Mouse (Mus musculus) CH12F3 (cell line): ENCODE data around the gene Zfp672.
"Not testable (repeated sequence)": the region's sequence is repeated elsewhere in the genome, so short reads cannot be mapped to it uniquely, and the experiment has no call there.

Experiments used
- in situ Hi-C: fragments of 300-500 bp; cut with MboI; formaldehyde crosslinking; loops from 2 replicates; pipeline ENCODE4 v1.14.3; 2020; ENCODE audit warnings: low sequenced_read_pairs

Zfp672 gene

DNA sequence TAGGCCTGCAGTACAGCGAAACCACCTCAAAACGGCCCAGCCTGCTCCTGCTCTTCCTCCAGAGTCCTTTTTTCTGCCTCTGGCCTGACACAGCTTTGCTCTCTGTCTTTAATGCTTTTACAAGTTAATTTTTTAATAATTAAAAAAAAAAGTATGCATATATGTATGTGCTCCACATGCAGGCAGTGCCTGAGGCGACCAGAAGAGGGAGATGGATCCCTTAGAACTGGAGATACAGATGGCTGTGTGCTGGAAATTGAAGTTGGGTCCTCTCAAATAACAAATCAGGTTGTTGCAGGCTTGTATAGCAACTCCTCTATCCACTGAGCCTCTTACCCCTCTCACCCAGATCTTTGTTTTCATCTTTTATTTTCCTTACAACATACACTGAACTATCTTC is 3.4 kb downstream of the Zfp672 start:
- in situ Hi-C loops, result no loop called here

DNA sequence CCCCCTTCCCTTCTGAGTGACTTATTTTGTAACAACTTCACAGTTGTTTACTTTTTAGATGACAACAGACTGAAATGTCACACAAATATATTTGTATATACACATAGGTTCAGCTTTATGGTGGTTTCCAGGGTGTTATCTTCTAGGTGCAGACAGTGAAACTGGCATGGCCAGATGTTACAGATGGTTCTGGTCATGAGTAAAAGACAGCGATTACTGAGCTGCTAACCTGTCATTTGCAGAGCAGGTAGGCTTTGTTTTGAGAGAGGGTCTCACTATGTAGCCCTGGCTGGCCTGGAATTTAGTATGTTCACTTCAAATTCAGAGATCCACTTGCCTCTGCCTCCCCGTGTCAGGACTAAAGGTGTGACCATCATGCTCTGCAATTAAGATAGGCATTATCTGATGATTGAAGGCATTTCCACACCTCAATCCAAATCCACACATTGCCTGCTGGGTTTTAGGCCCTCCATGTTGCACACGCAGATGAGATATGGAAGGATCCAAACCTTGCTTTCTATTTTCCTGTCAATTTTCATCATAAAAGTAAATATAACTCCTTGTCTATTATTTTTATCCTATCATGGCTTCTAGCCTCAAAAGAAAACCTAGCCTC is 5.4 kb downstream of the Zfp672 start:
- in situ Hi-C loops, result no loop called here

DNA sequence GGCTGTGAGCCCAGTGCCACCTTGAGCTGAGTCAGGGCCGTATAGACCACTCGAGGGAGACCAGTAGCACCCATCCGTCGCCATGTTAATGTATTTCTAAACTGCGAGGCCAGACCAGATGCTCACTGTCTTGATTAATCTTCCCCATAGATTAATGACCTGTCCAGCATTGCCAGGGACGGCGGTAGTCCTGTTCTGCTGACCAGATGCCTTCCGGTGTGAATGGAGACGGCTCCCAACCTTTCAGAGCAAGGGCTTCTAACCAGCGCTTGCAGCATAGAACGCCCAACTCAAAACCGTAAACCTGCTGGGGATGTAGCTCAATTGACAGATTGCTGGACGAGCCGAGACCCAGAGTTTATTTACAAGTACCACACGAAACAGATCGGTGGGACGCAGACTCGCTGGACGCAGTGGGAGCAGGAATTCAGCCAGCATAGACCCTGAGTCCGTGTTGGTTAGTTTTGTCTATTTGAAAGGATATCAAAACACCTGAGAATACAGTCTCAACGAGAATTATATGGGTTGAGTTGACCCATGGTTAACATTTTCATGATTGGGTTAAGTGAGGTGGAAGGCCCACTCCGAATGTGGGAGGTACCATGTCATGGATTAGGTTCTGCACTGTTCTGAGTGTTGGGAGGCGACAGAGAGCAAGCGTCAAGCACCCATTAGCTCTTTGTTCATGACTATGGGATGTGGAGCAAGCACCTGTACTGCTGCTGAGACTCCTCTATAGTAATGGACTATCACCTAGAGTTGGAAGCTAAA is 6.4 kb downstream of the Zfp672 start:
- in situ Hi-C loops, result no loop called here

DNA sequence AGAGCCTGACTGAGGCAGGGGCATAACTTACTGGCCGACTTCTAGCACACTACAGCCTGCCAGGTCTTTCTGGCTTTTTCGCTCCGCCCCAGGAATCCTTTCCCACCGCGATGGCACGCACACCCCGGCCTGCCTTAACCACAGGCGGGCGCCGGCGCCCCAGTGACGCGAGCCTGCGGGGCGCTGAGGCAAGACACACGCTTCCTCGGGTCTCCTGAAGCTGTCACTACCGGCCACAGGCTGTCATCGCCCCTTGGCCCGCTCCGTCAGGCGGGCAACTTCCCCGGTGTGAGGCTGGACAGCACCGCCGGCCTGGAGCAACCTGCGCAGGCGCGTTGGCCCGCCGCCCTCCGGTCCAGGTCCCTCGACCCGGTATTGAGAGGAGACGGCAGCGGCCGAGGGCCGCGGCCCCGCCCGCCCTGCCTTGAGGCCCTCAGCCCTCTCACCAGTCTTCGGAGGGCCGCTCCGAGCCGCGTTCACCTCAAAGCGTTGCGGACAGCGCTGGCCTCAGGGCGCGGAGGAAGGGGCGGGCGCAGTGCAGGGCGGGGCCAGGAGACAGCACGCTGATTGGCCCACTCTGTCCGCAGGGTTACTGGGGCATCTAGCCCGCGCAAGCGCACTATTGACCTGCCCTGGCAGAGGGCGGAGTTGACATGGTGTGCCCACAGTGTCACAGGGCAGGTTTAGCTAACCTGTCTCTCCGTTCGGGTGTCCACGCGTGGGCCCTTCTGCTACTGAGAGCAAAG is 7.1 kb downstream of the Zfp672 start:
- in situ Hi-C loops, result no loop called here

DNA sequence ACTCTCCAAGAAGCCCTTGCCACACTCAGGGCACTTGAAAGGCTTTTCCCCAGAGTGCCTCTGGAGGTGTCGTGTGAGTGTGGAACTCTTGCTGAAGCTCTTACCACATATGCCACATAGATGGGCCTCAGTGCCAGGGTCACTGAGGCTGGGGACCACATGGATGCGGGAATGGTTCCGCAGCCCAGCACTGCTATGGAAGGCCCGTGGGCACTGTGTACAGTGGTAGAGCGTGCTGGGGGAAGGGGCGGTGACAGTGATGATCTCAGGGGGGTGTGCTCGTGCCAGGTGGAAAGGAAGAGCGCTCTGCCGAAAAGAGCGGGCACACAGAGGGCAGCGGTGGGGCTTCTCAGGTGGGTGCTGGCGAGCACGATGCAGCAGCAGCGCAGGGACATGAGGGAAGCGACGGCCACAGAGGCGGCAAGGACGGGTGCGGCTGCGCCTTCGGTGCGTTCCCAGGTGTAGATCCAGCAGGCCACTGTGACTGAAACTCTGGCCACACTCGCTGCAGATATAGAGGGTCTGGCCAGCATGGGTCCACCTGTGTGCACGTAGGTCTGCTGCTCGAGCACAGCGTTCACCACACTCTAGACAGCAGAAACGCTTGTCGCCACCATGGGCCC is 13.3 kb downstream of the Zfp672 start:
- in situ Hi-C loops, result no loop called here

DNA sequence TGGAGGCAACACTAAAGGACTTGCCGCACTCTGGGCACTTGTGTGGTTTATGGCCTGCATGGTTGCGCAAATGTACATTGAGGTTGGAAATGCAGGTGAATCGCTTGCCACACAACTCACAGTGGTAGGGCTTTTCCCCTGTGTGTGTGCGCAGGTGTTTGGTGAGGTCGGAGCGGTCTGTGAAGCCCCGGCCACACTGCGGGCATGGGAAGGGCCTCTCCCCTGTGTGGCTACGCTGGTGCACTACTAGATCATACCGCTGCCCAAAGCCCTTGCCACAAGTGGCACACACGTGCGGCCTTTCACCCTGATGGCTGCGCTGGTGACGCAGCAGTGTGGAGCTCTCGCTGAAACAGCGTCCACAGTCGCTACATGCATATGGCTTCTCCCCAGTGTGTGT is 13.8 kb downstream of the Zfp672 start:
- in situ Hi-C loops, result no loop called here

DNA sequence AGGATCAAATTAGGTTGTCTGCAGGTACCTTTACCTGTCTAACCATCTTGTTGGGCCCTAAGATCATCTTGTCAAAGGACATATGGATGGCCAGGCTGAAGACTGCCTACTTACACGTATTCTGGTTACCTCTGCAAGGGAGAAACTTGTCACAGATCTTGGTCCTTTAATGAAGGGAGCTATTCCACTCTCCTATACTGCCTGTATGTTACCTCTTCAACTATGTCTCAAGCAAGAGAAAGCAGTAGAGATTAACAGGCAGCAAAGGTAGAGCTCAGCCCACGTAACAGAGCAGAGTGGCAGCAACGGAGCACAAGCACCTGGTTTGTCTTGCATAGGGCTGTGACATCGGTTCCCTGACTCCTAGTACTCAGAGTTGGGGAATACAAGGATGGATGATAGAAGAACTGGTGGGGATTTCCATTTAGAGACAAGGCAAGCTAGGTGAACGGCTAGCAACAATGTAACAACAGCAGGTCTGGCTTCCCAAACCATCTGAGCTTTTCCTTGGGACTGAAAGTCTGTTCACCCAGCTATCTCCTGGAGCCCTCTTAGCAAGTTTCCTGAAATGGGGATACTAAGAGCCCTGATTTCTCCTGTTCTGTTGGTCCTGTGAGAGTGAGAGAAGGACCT is 14.5 kb downstream of the Zfp672 start:
- in situ Hi-C loops, result no loop called here

DNA sequence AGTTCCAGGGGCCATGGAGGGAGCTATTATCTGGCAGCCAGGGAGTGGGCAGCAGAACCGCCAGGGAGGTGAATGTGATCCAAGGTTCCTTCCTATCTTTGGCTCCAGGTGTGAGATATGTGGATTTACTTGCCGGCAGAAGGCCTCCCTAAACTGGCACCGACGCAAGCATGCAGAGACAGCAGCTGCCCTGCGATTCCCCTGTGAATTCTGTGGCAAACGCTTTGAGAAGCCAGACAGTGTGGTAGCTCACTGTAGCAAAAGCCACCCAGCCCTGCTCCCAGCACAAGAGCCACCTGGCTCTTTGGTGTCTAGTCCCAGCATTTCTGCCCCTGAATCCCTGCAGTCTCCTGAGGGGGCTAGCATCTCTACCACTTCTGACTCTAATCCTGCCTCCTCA is 16.1 kb downstream of the Zfp672 start:
- in situ Hi-C loops, result no loop called here

DNA sequence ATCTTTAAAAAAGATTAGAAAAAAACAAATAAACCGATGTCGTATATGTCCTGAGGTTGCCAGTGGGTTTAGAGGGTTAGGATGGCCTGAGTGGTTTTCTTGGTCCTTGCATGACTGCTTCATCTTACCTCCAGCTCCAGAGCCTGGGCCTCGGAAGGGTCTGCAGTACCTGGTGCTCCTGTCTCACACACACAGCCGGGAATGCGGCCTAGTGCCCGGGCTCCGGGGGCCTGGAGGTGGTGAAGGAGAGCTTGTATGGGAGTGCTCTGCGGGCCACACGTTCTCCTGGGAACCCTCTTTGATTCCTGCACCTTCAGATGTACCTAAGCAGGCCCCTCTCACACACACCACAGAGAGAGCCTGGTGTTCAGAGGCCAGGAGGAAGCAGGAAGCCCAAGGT is 21.5 kb downstream of the Zfp672 start:
- in situ Hi-C loops, result no loop called here

DNA sequence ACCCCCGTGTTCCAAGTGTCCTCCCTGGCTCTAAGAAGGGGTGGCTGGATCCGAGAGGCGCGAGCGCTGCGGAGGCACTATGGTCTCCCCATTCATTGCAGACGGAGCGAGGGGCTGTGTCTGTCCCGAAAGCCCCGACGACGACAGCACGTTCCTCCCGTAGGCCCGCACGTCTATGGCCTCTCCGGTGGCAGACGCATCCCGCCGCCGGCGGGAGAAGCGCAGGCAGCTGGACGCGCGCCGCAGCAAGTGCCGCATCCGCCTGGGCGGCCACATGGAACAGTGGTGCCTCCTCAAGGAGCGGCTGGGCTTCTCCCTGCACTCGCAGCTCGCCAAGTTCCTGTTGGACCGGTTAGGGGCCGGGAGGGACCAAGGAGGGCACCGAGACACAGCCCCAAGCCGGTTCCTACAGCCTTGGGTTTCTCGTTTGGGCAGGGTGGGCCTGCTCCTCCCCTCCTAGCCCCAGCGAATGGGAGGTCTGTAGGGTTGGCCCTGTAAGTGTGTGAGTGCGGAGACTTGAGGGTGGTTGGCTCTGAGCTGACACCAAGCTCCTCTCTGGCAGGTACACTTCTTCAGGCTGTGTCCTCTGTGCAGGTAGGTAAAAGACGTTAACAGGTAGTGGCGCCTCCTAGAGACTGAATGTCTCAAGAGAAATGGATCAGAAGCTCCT is 22.6 kb downstream of the Zfp672 start:
- in situ Hi-C loops, result no loop called here

DNA sequence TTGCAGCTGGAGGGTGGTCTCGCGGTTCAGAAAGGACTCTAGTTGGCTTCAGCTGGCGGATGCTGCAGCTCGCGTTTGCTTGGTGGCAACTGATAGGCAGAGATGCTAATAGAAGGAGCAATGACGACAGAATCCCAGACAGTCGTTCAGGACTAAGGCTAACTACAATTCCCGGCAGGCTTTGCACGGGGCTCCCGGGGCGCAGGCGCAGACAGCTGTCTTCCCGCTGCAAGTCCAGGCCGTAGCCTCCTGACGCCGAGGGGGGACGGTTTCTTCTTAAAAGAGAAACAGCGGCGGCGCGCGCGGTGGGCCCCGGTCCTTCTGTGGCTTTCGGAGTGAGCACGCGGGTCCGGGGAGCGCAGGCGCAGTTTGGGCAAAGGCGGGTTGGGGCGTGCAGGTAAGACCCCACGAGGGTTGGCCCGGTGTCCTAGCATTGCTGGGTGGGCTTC is 23.3 kb downstream of the Zfp672 start, which contains the start of gene Zfp692:
Gene Zfp692, plus strand, starts transcription at position 210 of the 449 bp plus-strand sequence.
- in situ Hi-C loops, result no loop called here

DNA sequence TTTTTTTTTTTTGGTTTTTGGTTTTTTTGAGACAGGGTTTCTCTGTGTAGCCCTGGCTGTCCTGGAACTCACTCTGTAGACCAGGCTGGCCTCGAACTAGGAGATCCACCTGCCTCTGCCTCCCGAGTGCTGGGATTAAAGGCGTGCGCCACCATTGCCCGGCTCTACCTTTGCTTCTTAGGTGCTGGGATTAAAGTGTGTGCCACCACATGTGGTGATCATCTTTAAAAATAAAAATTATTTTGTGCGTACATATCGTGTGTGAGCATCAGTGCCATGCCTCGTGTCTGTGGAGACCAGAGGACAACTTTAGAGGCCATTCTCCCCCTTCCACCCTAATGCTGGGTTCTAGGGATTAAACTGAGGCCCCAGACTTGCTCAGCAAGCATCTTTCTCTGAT is 24.8 kb downstream of the Zfp672 start:
- in situ Hi-C loops, result not testable (repeated sequence)

DNA sequence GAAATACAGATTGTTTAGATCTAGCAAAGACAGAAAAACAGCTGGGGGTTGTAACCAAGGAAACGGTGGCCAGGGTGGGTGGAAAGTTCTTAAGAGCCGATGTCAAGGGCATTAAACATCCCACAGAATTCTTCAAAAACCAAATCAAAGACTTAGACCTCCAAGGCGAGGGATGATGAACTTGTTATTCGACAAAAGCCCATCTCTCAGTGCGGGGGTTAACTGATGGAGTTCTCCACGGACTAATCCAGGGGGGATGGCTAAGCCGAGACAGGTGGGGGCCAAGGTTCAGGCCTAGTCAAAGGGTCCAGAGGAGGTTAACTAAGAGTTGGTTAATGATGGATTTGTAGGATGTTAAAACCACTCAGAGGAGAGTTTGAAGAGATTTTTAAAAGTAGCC is 26.5 kb downstream of the Zfp672 start:
- in situ Hi-C loops, result no loop called here

DNA sequence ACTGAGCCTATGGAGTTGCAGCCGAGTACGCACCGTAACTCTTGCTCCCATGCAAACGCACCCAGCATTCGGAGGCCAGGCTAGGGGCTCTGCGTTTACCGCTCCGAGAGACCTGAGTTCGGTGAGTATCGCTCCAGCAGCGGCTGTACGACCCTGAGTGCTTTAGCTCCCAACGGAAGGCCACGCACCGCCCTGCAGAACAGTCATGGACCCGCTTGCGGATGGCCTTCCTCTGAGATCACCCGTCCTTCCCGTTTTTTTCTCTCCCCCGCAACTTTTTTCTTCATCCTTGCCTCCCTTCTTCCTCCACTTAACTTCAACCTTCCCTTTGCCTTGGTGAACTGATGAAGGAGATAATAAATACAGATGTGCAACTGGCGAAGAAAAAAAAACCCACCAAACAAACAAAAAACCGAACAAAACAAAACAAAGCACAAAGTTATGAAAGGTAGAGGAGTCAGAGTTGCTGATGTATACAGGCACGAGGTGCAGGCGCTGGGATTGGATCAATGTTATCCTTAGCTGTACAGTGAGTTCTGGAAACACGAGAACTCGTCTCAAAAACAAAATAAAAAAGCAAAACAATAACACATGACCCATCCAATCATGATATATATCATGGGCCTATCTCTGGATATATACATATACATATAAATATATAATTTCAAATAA is 27.2 kb downstream of the Zfp672 start:
- in situ Hi-C loops, result no loop called here

DNA sequence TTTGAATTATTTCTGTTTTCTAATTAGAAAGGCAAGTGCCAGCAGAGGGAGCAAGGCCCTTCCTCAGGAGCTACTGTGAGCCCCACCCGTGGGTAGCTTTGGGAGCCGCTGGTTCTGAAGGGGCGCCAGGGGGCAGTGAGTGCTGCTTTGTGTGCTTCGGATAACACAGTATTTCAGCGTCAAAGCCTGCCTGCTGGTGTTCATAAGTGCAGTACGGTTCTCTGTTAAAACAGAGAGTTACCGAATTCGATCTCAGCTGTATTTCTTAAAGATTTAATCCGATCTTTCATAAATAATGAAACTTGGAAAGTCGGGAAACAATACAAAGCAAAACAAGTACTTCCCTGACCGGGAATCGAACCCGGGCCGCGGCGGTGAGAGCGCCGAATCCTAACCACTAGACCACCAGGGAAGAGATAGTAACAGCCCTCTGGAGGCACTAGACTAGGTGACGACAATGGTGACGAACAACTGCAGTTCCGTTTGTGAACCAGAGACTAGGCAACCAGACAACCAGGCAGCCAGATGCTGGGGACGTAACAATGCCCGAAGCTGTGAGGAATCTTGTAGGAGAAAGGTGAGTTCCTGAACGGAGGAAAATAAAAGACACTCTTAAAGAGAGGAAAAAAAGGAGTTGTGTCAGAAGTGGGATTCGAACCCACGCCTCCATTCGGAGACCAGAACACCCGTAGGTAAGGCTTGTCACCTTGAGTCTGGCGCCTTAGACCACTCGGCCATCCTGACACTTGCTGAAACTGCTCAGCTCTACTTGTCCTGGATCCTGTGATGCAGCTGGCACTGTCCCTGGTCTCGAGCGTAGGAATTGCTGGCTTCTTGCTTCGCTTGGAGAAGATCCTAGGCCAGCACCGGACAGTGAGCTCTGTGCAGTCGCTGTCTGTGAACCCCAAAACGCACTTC is 28.0 kb downstream of the Zfp672 start:
- in situ Hi-C loops, result no loop called here

DNA sequence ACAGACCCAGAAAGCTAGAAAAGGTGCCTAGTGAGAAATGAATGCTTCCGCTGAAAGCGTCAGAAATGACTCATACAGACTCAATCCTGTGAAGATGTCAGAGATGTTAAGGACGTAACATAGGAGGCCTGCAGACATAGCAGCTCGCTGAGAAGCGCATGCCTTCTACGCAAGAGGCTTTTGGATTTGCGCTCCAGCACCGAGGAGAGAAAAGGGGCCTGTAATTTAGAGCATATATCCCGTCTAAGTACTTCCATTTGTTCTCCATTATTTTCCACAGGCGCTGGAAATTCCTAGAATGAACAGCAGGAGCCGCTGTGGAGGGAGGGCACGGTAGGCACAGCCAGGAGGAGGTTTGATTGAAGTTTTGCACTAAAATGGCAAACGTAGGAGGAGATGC is 29.1 kb downstream of the Zfp672 start:
- in situ Hi-C loops, result no loop called here

DNA sequence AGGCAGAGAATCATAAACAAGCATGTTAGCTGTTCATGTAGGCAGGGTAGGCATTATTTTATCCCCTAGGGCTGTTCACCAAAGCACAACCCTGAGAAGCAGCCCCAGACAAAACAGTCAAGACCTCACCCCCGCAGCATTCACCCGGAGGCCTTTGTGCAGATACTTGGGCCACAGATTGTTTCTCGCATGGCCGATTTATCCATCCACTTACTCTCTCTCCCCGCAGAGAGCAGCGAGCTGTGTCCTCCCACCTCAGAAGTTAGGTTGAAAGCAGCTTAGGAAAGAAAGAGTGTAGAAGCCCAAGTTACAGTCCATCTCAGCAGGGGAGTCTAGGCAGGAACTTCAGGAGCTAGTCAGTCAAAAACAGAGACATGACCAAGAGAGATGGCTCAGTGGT is 32.7 kb downstream of the Zfp672 start:
- in situ Hi-C loops, result no loop called here

DNA sequence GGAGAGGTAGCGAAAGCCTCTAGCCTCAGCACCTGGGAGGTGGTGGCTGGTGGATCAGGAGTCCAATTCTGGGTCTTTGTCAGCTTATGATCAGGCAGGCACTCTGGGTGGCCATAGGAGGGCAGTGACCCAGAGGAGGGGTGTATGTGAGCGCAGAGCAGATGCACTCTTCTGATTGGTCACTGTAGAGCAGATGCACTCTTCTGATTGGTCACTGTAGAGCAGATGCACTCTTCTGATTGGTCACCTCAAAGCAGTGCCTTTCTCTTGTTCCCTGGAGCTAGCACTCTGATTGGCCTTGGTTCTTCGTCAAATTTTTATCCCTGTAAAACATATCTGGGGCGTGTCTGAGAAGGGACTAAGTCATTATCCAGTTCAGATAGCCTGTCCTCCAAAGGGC is 37.3 kb downstream of the Zfp672 start:
- in situ Hi-C loops, result no loop called here

DNA sequence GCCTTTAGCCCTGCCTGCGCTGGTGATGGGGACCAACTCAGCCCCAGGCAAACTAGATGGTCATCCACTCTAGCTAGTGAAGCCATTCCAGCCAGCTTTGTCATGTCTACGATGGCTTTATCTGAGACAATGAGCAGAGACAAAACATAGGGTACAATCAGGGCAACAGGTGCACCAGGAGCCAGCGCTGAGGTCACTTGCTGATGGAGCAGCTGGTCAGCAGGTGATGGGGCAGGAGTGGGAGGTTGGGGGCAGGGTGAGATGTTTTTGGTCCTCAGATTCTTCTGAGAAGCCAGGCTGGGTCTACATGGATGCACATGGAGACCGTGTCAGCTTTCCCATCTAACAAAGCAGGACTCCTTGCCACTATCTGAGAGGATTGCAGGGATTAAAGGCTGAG is 39.3 kb downstream of the Zfp672 start:
- in situ Hi-C loops, result no loop called here
